Mouse (Mus musculus) limb, embryonic 10.5 days (tissue): ENCODE measurements around the gene Olfr557. TPM values are rescaled to one million over a fixed set of nuclear protein-coding genes. Genes with fewer than 3 reads are reported as not detected.

Experiments
- polyA plus RNA-seq: library from polyadenylated mRNA; unstranded; fragments of >200 nt; fragmentation: Nextera tagmentation; extraction: Ambion mirVana; gene quantifications from 2 replicates; pipeline ENCODE4 v1.2.1, GENCODE M21; 2016

The Olfr557 gene
- polyA plus RNA-seq, 1 experiment from 2014 or later, result not detected

Other genes with a start within 250 kb of the Olfr557 start
- 0.24 and 0.33 TPM in 2 replicates for gene Olfr543, start 214.2 kb upstream of the Olfr557 start, polyA plus RNA-seq
- gene Olfr544, start 207.6 kb upstream of the Olfr557 start, polyA plus RNA-seq, result 0.06 and 0.10 TPM in 2 replicates
- 0.05 and 0.21 TPM in 2 replicates for gene Olfr545, start 196.3 kb upstream of the Olfr557 start, polyA plus RNA-seq
- gene Olfr547, start 161.2 kb upstream of the Olfr557 start, polyA plus RNA-seq, result not detected in 2 replicates
- gene Olfr548-ps1, start 155.0 kb upstream of the Olfr557 start, polyA plus RNA-seq, result not detected in 2 replicates
- not detected in 2 replicates for gene Olfr549, start 146.0 kb upstream of the Olfr557 start, polyA plus RNA-seq
- gene Trim21, start 130.4 kb upstream of the Olfr557 start, polyA plus RNA-seq, result 0.39 and 0.48 TPM in 2 replicates
- gene Olfr550, start 124.5 kb upstream of the Olfr557 start, polyA plus RNA-seq, result not detected in 2 replicates
- not detected in 2 replicates for gene Olfr551, start 104.0 kb upstream of the Olfr557 start, polyA plus RNA-seq
- gene Olfr552, start 98.1 kb upstream of the Olfr557 start, polyA plus RNA-seq, result not detected in 2 replicates
- not detected in 2 replicates for gene Olfr553, start 77.7 kb upstream of the Olfr557 start, polyA plus RNA-seq
- not detected in 2 replicates for gene Olfr554, start 57.5 kb upstream of the Olfr557 start, polyA plus RNA-seq
- not detected in 2 replicates for gene Olfr555, start 37.1 kb upstream of the Olfr557 start, polyA plus RNA-seq
- gene Olfr556, start 31.0 kb upstream of the Olfr557 start, polyA plus RNA-seq, result not detected in 2 replicates
- 7.8 and 13.0 TPM in 2 replicates for gene Trim68, start 8.6 kb upstream of the Olfr557 start, polyA plus RNA-seq
- not detected in 2 replicates for gene Olfr558, start 6.3 kb downstream of the Olfr557 start, polyA plus RNA-seq
- gene Olfr33, start 23.2 kb downstream of the Olfr557 start, polyA plus RNA-seq, result not detected in 2 replicates
- not detected in 2 replicates for gene Olfr559, start 31.6 kb downstream of the Olfr557 start, polyA plus RNA-seq
- not detected in 2 replicates for gene Olfr560, start 63.5 kb downstream of the Olfr557 start, polyA plus RNA-seq
- not detected in 2 replicates for gene Olfr78, start 63.6 kb downstream of the Olfr557 start, polyA plus RNA-seq
- not detected in 2 replicates for gene Olfr561, start 75.3 kb downstream of the Olfr557 start, polyA plus RNA-seq
- not detected in 2 replicates for gene Olfr564, start 107.6 kb downstream of the Olfr557 start, polyA plus RNA-seq
- gene Olfr566, start 162.9 kb downstream of the Olfr557 start, polyA plus RNA-seq, result not detected in 2 replicates
- not detected in 2 replicates for gene Olfr568, start 181.2 kb downstream of the Olfr557 start, polyA plus RNA-seq
- gene Olfr569, start 195.0 kb downstream of the Olfr557 start, polyA plus RNA-seq, result not detected in 2 replicates
- not detected in 2 replicates for gene Olfr570, start 198.7 kb downstream of the Olfr557 start, polyA plus RNA-seq
- gene Olfr571, start 221.6 kb downstream of the Olfr557 start, polyA plus RNA-seq, result not detected in 2 replicates
- gene Olfr572, start 228.5 kb downstream of the Olfr557 start, polyA plus RNA-seq, result not detected in 2 replicates
- gene Olfr573-ps1, start 246.7 kb downstream of the Olfr557 start, polyA plus RNA-seq, result not detected in 2 replicates